Mouse (Mus musculus) left cerebral cortex, adult 2 months (tissue): ENCODE measurements around the gene AI481877. TPM values are rescaled to one million over a fixed set of nuclear protein-coding genes. Genes with fewer than 3 reads are reported as not detected.

Experiments used
- DNase-seq, 2 experiments: peaks; one replicate each; pipeline ENCODE4 v3.0.0; 2021 to 2022; ENCODE audit warnings: low spot score in 2 of 2, mixed read lengths in 1 of 2; ENCODE audit errors: extremely low spot score in 1 of 2
- H3K27ac ChIP-seq: fragments of 200-600 bp; 2 replicates; pipeline ENCODE4 v1.8.1; 2022
- H3K4me3 ChIP-seq: fragments of 200-600 bp; 2 replicates; pipeline ENCODE4 v1.8.1; 2022
- CTCF ChIP-seq: fragments of 200-600 bp; IDR thresholded peaks from 2 replicates; pipeline ENCODE4 v1.8.1; 2022; ENCODE audit warnings: antibody characterized with exemption, mild to moderate bottlenecking, moderate library complexity
- intact Hi-C: fragments of 180-260 bp; cut with DNase I; formaldehyde crosslinking; loops from one replicate; pipeline ENCODE4 v1.15.1; 2025
- total RNA-seq, 2 experiments: library from RNA; stranded (reverse); gene quantifications; 2 replicates each; pipeline ENCODE4 v1.2.3; 2021

Gene AI481877
- total RNA-seq, 2 experiments from 2014 or later = not detected

- H3K27ac ChIP-seq = no peak overlapping the region
- TF ChIP-seq CTCF = no peak
- DNase-seq = no peak
- H3K4me3 ChIP-seq = no peak overlapping the region
- intact Hi-C loops = loop anchor here (5.0 kb wide), 1 partner anchor 728 kb away; no protein-coding TSS in a partner anchor
These were observed 143.5 kb downstream of the AI481877 start for GRCm38 (mm10) chr4:58995251-58995693.

- H3K4me3 ChIP-seq = no peak within 1 kb of the TSS
- DNase-seq = no peak
- H3K27ac ChIP-seq = no peak within 1 kb of the TSS
- intact Hi-C loops = loop anchor here (5.0 kb wide), 1 partner anchor 727 kb away; no protein-coding TSS in a partner anchor
- no peak for TF ChIP-seq CTCF
These were observed 144.0 kb downstream of the AI481877 start, which contains the start of gene Dnajc25 for GRCm38 (mm10) chr4:58994762-58995161. Dnajc25 (plus strand) TSS chr4:58995062.

Other genes starting within 250 kb of the AI481877 start
- gene Ecpas, start 226.2 kb downstream of the AI481877 start, total RNA-seq = 100 to 1,000 TPM; 136 to 152 TPM
- 10 to 100 TPM; 50.1 to 56.8 TPM for gene Zkscan16, start 195.4 kb downstream of the AI481877 start, total RNA-seq
- 1 to 10 TPM; 1.9 to 2.2 TPM for gene Ptgr1, start 151.9 kb downstream of the AI481877 start, total RNA-seq
- 1 to 10 TPM; 5.8 to 6.3 TPM for gene Dnajc25, start 143.9 kb downstream of the AI481877 start, total RNA-seq
- gene Gm20503, start 135.8 kb downstream of the AI481877 start, total RNA-seq = 1 to 10 TPM in 1 of 2 experiments, not detected in 1; 1.9 TPM
- gene Gng10, start 103.9 kb downstream of the AI481877 start, total RNA-seq = 10 to 100 TPM; 63.4 to 70.0 TPM
- 10 to 100 TPM; 79.8 to 90.3 TPM for gene Ugcg, start 50.3 kb upstream of the AI481877 start, total RNA-seq